Mouse (Mus musculus) small intestine, adult 2 months (tissue): ENCODE measurements at regions not wholly inside any gene's neighbourhood (a gene's known extent, or its start where the extent isn't known, plus 50 kb on each side); places are given as distances from the start of the nearest gene placed in this dataset.

Experiments used
- H3K27ac ChIP-seq: fragments of 200-500 bp; 2 replicates; pipeline ENCODE4 v1.5.1; 2012; ENCODE audit warnings: low read depth, low read length, control low read depth, inconsistent platforms; ENCODE audit not compliant: insufficient read depth
- H3K27me3 ChIP-seq: fragments of 200-500 bp; 2 replicates; pipeline ENCODE4 v1.6.1; 2012; ENCODE audit warnings: mild to moderate bottlenecking, moderate library complexity, low read length, inconsistent platforms; ENCODE audit not compliant: control insufficient read depth, insufficient read depth
- H3K36me3 ChIP-seq: fragments of 200-500 bp; 2 replicates; pipeline ENCODE4 v1.6.1; 2012; ENCODE audit warnings: mild to moderate bottlenecking, low read length, control low read depth, inconsistent platforms; ENCODE audit not compliant: control insufficient read depth, insufficient read depth
- H3K4me1 ChIP-seq: fragments of 200-500 bp; 2 replicates; pipeline ENCODE4 v1.6.1; 2012; ENCODE audit warnings: low read length, inconsistent platforms, mixed read lengths; ENCODE audit not compliant: control insufficient read depth, insufficient read depth, insufficient read length
- H3K4me3 ChIP-seq: fragments of 200-500 bp; 2 replicates; pipeline ENCODE4 v1.5.1; 2012; ENCODE audit warnings: low read depth, mild to moderate bottlenecking, control low read depth, inconsistent platforms, low read length, moderate library complexity
- CTCF ChIP-seq: fragments of 200-500 bp; IDR thresholded peaks from 2 replicates; pipeline ENCODE4 v1.5.1; 2012; ENCODE audit warnings: low read depth, mild to moderate bottlenecking, control low read depth, inconsistent platforms, low read length, moderate library complexity, mixed read lengths; ENCODE audit not compliant: insufficient replicate concordance, insufficient read length; ENCODE audit errors: extremely low read depth
- POLR2A ChIP-seq: fragments of 200-500 bp; IDR thresholded peaks from 2 replicates; pipeline ENCODE4 v1.6.1; 2012; ENCODE audit warnings: low read depth, mild to moderate bottlenecking, control low read depth, inconsistent platforms, low read length, moderate library complexity
- WGBS: fragments of 180-500 bp; shearing (Covaris S2); methylation state at CpG from one replicate; pipeline ENCODE4 v1.1.7; 2018; 5-methylcytosine and 5-hydroxymethylcytosine counted together

- no peaks in the 10 kb centered on the region for H3K27me3 ChIP-seq
- no peak overlapping the region for H3K4me3 ChIP-seq
- TF ChIP-seq POLR2A (no peak), CTCF (no peak)
- H3K4me1 ChIP-seq = no peaks in the 10 kb centered on the region
- WGBS = 90% methylated on average over 5 of the region's 5 CpGs
- no peaks in the 10 kb centered on the region for H3K36me3 ChIP-seq
- no peak overlapping the region for H3K27ac ChIP-seq
Measured at GRCm38 (mm10) chr3:78810431-78811152, 475.7 kb downstream of the Rapgef2 start.

- no peak overlapping the region for H3K4me3 ChIP-seq
- 80% methylated on average over 2 of the region's 2 CpGs for WGBS
- no peak overlapping the region for H3K27ac ChIP-seq
- TF ChIP-seq CTCF (no peak), POLR2A (no peak)
- no peaks in the 10 kb centered on the region for H3K4me1 ChIP-seq
- no peaks in the 10 kb centered on the region for H3K36me3 ChIP-seq
- no peaks in the 10 kb centered on the region for H3K27me3 ChIP-seq
Measured at GRCm38 (mm10) chr3:78803176-78803575, 483.1 kb downstream of the Rapgef2 start.

- no peaks in the 10 kb centered on the region for H3K4me1 ChIP-seq
- no peak overlapping the region for H3K4me3 ChIP-seq
- TF ChIP-seq CTCF (no peak), POLR2A (no peak)
- no peaks in the 10 kb centered on the region for H3K36me3 ChIP-seq
- no peaks in the 10 kb centered on the region for H3K27me3 ChIP-seq
- WGBS = 81% methylated on average over 4 of the region's 4 CpGs
- no peak overlapping the region for H3K27ac ChIP-seq
Measured at GRCm38 (mm10) chr3:78795951-78796455, 490.3 kb downstream of the Rapgef2 start.

- TF ChIP-seq CTCF = no peak
- TF ChIP-seq POLR2A = no peak
- H3K4me1 ChIP-seq = no peaks in the 10 kb centered on the region
- no peaks in the 10 kb centered on the region for H3K36me3 ChIP-seq
- 97% methylated on average over 7 of the region's 7 CpGs for WGBS
- no peak overlapping the region for H3K4me3 ChIP-seq
- H3K27me3 ChIP-seq = no peaks in the 10 kb centered on the region
- no peak overlapping the region for H3K27ac ChIP-seq
Measured at GRCm38 (mm10) chr3:78792440-78793057, 493.8 kb downstream of the Rapgef2 start.

- WGBS = 59% methylated on average over 1 of the region's 1 CpGs
- Histone ChIP-seq H3K4me3 (no peak overlapping the region), H3K4me1 (no peaks in the 10 kb centered on the region), H3K27ac (no peak overlapping the region), H3K36me3 (no peaks in the 10 kb centered on the region), H3K27me3 (no peaks in the 10 kb centered on the region)
- TF ChIP-seq CTCF (no peak), POLR2A (no peak)
Measured at GRCm38 (mm10) chr3:78782766-78783165, 503.6 kb downstream of the Rapgef2 start.

GRCm38 (mm10) chr3:78755686-78756476 lies 530.4 kb downstream of the Rapgef2 start:
- H3K27ac ChIP-seq = no peak overlapping the region
- H3K36me3 ChIP-seq = no peaks in the 10 kb centered on the region
- no peaks in the 10 kb centered on the region for H3K4me1 ChIP-seq
- WGBS = 47% methylated on average over 4 of the region's 4 CpGs
- H3K4me3 ChIP-seq = no peak overlapping the region
- TF ChIP-seq CTCF (no peak), POLR2A (no peak)
- no peaks in the 10 kb centered on the region for H3K27me3 ChIP-seq

- TF ChIP-seq POLR2A (no peak), CTCF (no peak)
- Histone ChIP-seq H3K4me1 (no peaks in the 10 kb centered on the region), H3K27me3 (no peaks in the 10 kb centered on the region), H3K4me3 (no peak overlapping the region), H3K27ac (no peak overlapping the region), H3K36me3 (no peaks in the 10 kb centered on the region)
Measured at GRCm38 (mm10) chr3:78736111-78736510, 550.2 kb downstream of the Rapgef2 start.
